Comparison of ENCODE assay signal across 8 mouse cellular contexts in the genomic region with DNA sequence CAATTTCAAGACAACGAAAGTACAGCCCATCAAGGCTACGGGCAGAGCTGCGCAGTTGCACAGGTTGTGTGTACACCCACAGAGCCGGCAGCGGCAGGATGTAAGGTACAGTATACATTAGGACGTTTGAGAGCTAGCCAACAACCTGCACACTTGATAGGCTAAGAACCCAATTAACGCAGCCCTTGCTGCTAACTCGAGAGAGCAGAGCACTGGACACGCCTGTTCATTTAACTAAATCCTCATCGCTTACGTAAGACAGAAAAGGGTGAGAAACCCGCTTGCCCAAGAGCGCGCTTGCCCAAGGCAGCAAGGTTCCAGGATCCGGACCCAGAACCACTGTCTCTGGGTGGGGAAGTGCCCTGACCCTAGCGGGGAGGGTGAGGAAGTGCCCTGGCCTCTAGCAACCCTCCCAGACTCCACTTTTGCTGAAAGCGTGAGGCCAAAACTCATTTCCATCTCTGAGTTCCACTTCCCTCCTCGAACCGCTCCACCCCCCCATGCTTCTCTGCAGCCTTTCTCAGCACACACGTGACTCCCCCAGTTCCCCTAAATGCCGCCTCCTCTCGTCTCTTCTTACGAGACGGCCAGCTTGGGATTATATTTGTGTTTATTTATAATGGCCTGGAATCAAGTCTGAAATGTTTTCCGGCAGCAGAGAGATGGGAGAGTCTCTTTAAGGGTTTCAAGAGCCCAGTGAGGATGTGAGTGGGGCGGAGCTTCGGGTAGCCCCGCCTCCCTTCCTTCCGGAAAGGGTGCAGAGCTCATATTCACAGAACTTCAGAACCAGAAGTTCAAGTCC. TPM values are rescaled to one million over a fixed set of nuclear protein-coding genes. Genes with fewer than 3 reads are reported as not detected.
A peak's percentile ranks its signal among the peaks of the same experiment; 100 is the strongest.
DNase-seq lines count a peak whose midpoint lies in the region; ATAC-seq and TF ChIP-seq lines count a peak whose summit lies in the region.

No protein-coding gene starts in this region.

- peak overlapping the region; percentile 74 to 79 for H3K4me3 ChIP-seq in MEL (ENCODE audit: control insufficient read depth in 1 of 2, insufficient read depth in 1 of 2, low read depth in 2 of 2, low read length in 2 of 2)
- peak overlapping the region; percentile 60 for H3K4me3 ChIP-seq in layer of hippocampus, adult 2 months
- peak overlapping the region; percentile 61 for H3K4me3 ChIP-seq in lung, adult 2 months (replicated peaks; ENCODE audit: extremely low read depth, low read depth, low read length)
- H3K4me3 ChIP-seq in neural tube, embryonic 15.5 days (replicated peaks): peak overlapping the region; percentile 44

- 1% methylated on average over 29 of the region's 29 CpGs for WGBS in lung, adult 2 months
- 2% methylated on average over 29 of the region's 29 CpGs for WGBS in neural tube, embryonic 15.5 days

- no peaks in the 10 kb centered on the region for H3K9me3 ChIP-seq in MEL (replicated peaks; ENCODE audit: insufficient read depth, low read length)
- no peaks in the 10 kb centered on the region for H3K9me3 ChIP-seq in neural tube, embryonic 15.5 days (replicated peaks)

- peak overlapping the region; percentile 89 for H3K4me2 ChIP-seq in neural tube, embryonic 15.5 days

- ATAC-seq in neural tube, embryonic 15.5 days (ENCODE audit: low FRiP score): peak; percentile 73

- no peaks in the 10 kb centered on the region for H3K27me3 ChIP-seq in MEL (ENCODE audit: control insufficient read depth in 1 of 2, insufficient read depth in 2 of 2, low read length in 2 of 2)
- no peaks in the 10 kb centered on the region for H3K27me3 ChIP-seq in neural tube, embryonic 15.5 days (replicated peaks)

- peak overlapping the region; percentile 100 for H3K27ac ChIP-seq in MEL (ENCODE audit: control insufficient read depth, low read depth, low read length)
- peak overlapping the region; percentile 93 for H3K27ac ChIP-seq in layer of hippocampus, adult 2 months
- peak overlapping the region; percentile 68 for H3K27ac ChIP-seq in neural tube, embryonic 15.5 days (replicated peaks)

- H3K4me1 ChIP-seq in MEL (ENCODE audit: control insufficient read depth in 1 of 2, insufficient read depth in 2 of 2, low read length in 2 of 2): peaks cover 0 to 11% of the 10 kb centered on the region in 2 experiments; a peak in 2 of 4 replicates
- peaks cover 9% of the 10 kb centered on the region for H3K4me1 ChIP-seq in lung, adult 2 months (ENCODE audit: control insufficient read depth, insufficient read depth, low read length)
- H3K4me1 ChIP-seq in neural tube, embryonic 15.5 days: peaks cover 11% of the 10 kb centered on the region

- peak; percentile 96 for DNase-seq in MEL (ENCODE audit: low read depth, low spot score)
- DNase-seq in cerebellum, adult 8-10 months: peak; percentile 79
- peak; percentile 75 for DNase-seq in forelimb bud, embryonic 11.5 days (ENCODE audit: low read depth, low spot score)
- DNase-seq in heart, postnatal 4 days: peak; percentile 86
- DNase-seq in layer of hippocampus, adult 2 months (ENCODE audit: low spot score in 2 of 2): peak; percentile 73 to 76
- DNase-seq in lung, adult 2 months: peak; percentile 85
- DNase-seq in testis, postnatal 10 days (ENCODE audit: low spot score): peak; percentile 92

- no peaks in the 10 kb centered on the region for H3K79me2 ChIP-seq in MEL (ENCODE audit: control insufficient read depth, insufficient read depth, low read length, poor library complexity)

- TF ChIP-seq RAD21 in MEL (IDR thresholded peaks at IDR 0.05; ENCODE audit: low read depth, low read length): no peak

- TF ChIP-seq CTCF in MEL (IDR thresholded peaks at IDR 0.05 in 2 of 3, conservative IDR thresholded peaks at IDR 0.05 in 1 of 3; ENCODE audit: control insufficient read depth in 1 of 3, insufficient read depth in 1 of 3, low read depth in 2 of 3, low read length in 3 of 3, poor library complexity in 1 of 3, severe bottlenecking in 1 of 3): no peak; a peak in 1 of 6 replicates
- TF ChIP-seq CTCF in layer of hippocampus, adult 2 months (conservative IDR thresholded peaks at IDR 0.05): peak; percentile 58
- TF ChIP-seq CTCF in lung, adult 2 months (IDR thresholded peaks at IDR 0.05; ENCODE audit: insufficient read depth, low read length): 0 out of 2 replicates have a peak, but pooled peaks have one; percentile 25

- H3K9ac ChIP-seq in MEL (ENCODE audit: control insufficient read depth, low read depth, low read length, poor library complexity, severe bottlenecking): peak overlapping the region; percentile 98
- peak overlapping the region; percentile 53 for H3K9ac ChIP-seq in neural tube, embryonic 15.5 days (replicated peaks)

- TF ChIP-seq POLR2A in MEL (IDR thresholded peaks at IDR 0.05; ENCODE audit: control insufficient read depth in 1 of 2, insufficient read depth in 1 of 2, low read depth in 1 of 2, low read length in 2 of 2, poor library complexity in 1 of 2): peak; percentile 72 to 86; a peak in 3 of 4 replicates
- TF ChIP-seq POLR2A in lung, adult 2 months (IDR thresholded peaks at IDR 0.05; ENCODE audit: borderline replicate concordance, extremely low read depth, low read depth, low read length): peak; percentile 59; the same call in 1 of the 2 replicates

- TF ChIP-seq EP300 in MEL (IDR thresholded peaks at IDR 0.05; ENCODE audit: low read depth in 1 of 2, low read length in 2 of 2): peak; percentile 19 to 32; a peak in 2 of 4 replicates

- peaks cover 0 to 8% of the 10 kb centered on the region in 2 experiments; a peak in 2 of 4 replicates for H3K36me3 ChIP-seq in MEL (ENCODE audit: control insufficient read depth in 1 of 2, insufficient read depth in 2 of 2, low read length in 2 of 2)
- no peaks in the 10 kb centered on the region for H3K36me3 ChIP-seq in neural tube, embryonic 15.5 days

TF ChIP-seq in MEL, 35 proteins besides CTCF, POLR2A, EP300 and RAD21 (continues in another document):
- TF ChIP-seq MYB (IDR thresholded peaks at IDR 0.05; ENCODE audit: low read depth, low read length): no peak
- TF ChIP-seq RCOR1 (IDR thresholded peaks at IDR 0.05; ENCODE audit: low read depth, low read length): no peak
- peak; percentile 74 for TF ChIP-seq NELFE (IDR thresholded peaks at IDR 0.05; ENCODE audit: low read depth, low read length)
- TF ChIP-seq MEF2A (IDR thresholded peaks at IDR 0.05; ENCODE audit: extremely low read depth, insufficient replicate concordance, low read depth, low read length, poor library complexity, severe bottlenecking): no peak
- TF ChIP-seq SMC3 (IDR thresholded peaks at IDR 0.05; ENCODE audit: low read depth, low read length): no peak
- no peak; the same call in none of the 2 replicates for TF ChIP-seq KAT2A (conservative IDR thresholded peaks at IDR 0.05; ENCODE audit: low read depth, low read length)
- peak; percentile 74 for TF ChIP-seq MAX (IDR thresholded peaks at IDR 0.05; ENCODE audit: low read length)
- no peak for TF ChIP-seq GATA1 (IDR thresholded peaks at IDR 0.05; ENCODE audit: low read depth, low read length)
- TF ChIP-seq MYC (IDR thresholded peaks at IDR 0.05; ENCODE audit: low read depth, low read length): peak; percentile 65
- TF ChIP-seq ETS1 (IDR thresholded peaks at IDR 0.05; ENCODE audit: low read depth, low read length): peak; percentile 58; the same call in 1 of the 2 replicates
- 0 out of 2 replicates have a peak, but pooled peaks have one; percentile 30 for TF ChIP-seq POLR2AphosphoS5 (IDR thresholded peaks at IDR 0.05; ENCODE audit: borderline replicate concordance, low read depth, low read length)
- peak; percentile 52; the same call in 1 of the 2 replicates for TF ChIP-seq TCF12 (IDR thresholded peaks at IDR 0.05; ENCODE audit: low read depth, low read length)
- no peak for TF ChIP-seq TAL1 (IDR thresholded peaks at IDR 0.05; ENCODE audit: low read length)
- TF ChIP-seq ZC3H11A (IDR thresholded peaks at IDR 0.05; ENCODE audit: low read depth, low read length): no peak
- TF ChIP-seq HCFC1 (IDR thresholded peaks at IDR 0.05; ENCODE audit: low read depth, low read length): peak; percentile 55; the same call in 1 of the 2 replicates
- TF ChIP-seq ELF1 (IDR thresholded peaks at IDR 0.05; ENCODE audit: low read depth, low read length): no peak; the same call in 1 of the 2 replicates
- no peak for TF ChIP-seq MAFK (IDR thresholded peaks at IDR 0.05; ENCODE audit: borderline replicate concordance, low read depth, low read length)
- TF ChIP-seq E2F4 (IDR thresholded peaks at IDR 0.05; ENCODE audit: borderline replicate concordance, low read depth, low read length): no peak
- peak; percentile 79; the same call in 1 of the 2 replicates for TF ChIP-seq BHLHE40 (IDR thresholded peaks at IDR 0.05; ENCODE audit: borderline replicate concordance, low read depth, low read length)
- TF ChIP-seq GABPA (IDR thresholded peaks at IDR 0.05; ENCODE audit: low read depth, low read length): no peak
- TF ChIP-seq ZKSCAN1 (IDR thresholded peaks at IDR 0.05; ENCODE audit: low read depth, low read length): no peak
- TF ChIP-seq MXI1 (IDR thresholded peaks at IDR 0.05; ENCODE audit: low read depth, low read length): peak; percentile 95
- TF ChIP-seq USF1 (IDR thresholded peaks at IDR 0.05; ENCODE audit: low read depth, low read length): peak; percentile 92
- no peak for TF ChIP-seq CHD2 (IDR thresholded peaks at IDR 0.05; ENCODE audit: low read length)
- TF ChIP-seq ZNF384 (IDR thresholded peaks at IDR 0.05; ENCODE audit: low read depth, low read length): no peak
- TF ChIP-seq USF2 (IDR thresholded peaks at IDR 0.05; ENCODE audit: borderline replicate concordance in 1 of 2, insufficient read depth in 1 of 2, low read depth in 1 of 2, low read length in 2 of 2): peak in 1 of 2 experiments; percentile 58; a peak in 1 of 4 replicates
- TF ChIP-seq SIN3A (IDR thresholded peaks at IDR 0.05; ENCODE audit: low read length): peak; percentile 57
- no peak for TF ChIP-seq MAZ (IDR thresholded peaks at IDR 0.05; ENCODE audit: low read depth, low read length)
- peak; percentile 54; the same call in 1 of the 2 replicates for TF ChIP-seq POLR2AphosphoS2 (IDR thresholded peaks at IDR 0.05; ENCODE audit: low read length)
- TF ChIP-seq UBTF (IDR thresholded peaks at IDR 0.05; ENCODE audit: borderline replicate concordance, insufficient read depth, low read depth, low read length): no peak
- TF ChIP-seq CHD1 (IDR thresholded peaks at IDR 0.05; ENCODE audit: low read depth, low read length): no peak

RNA-seq across cellular contexts. Expression of a gene that starts 6.9 kb away (rescaled TPM):
- 55.3 and 55.9 TPM in 2 replicates for total RNA-seq in MEL (2012; rRNA removed)
- 10 to 100 TPM in 1 of 2 experiments, not detected in 1; 62.9 TPM for polyA plus RNA-seq in MEL (2012; ENCODE audit: insufficient read depth in 1 of 2, insufficient read length in 2 of 2, low read depth in 1 of 2, low replicate concordance in 2 of 2, missing spikeins in 1 of 2)
- total RNA-seq in heart, postnatal 4 days (2021): 10 to 100 TPM; 37.7 to 38.1 TPM
- total RNA-seq in layer of hippocampus, adult 2 months (2021): 10 to 100 TPM; 56.3 to 64.4 TPM
- polyA plus RNA-seq in lung, adult 2 months (2012; rRNA removed): 65.9 and 69.9 TPM in 2 replicates
- polyA plus RNA-seq in neural tube, embryonic 15.5 days (2015; fragmentation: Nextera tagmentation; extraction: Ambion mirVana): 69.6 and 71.7 TPM in 2 replicates

Comparison
In these comparisons a context has a peak if more than half of its experiments do, and no peak if none do; other contexts are left out.
1. Peak in every context shown above with its lines: DNase-seq, ATAC-seq, H3K4me3 ChIP-seq and H3K27ac ChIP-seq.
2. CTCF ChIP-seq: peak in layer of hippocampus, adult 2 months (single experiment) and lung, adult 2 months (single experiment); none in MEL (0 of 3).